Mouse (Mus musculus): ENCODE results near the gene Ephb2. TPM values are rescaled to one million over a fixed set of nuclear protein-coding genes. Genes with fewer than 3 reads are reported as not detected.

The Ephb2 gene
- not detected for total RNA-seq (2023)

GRCm38 (mm10) chr4:136835621-136836386 lies at the start of gene Ephb2:
Ephb2 (minus strand) TSS chr4:136835988.

GRCm38 (mm10) chr4:136622388-136622787 lies 213.4 kb downstream of the Ephb2 start, which contains the start of gene Lactbl1:
Lactbl1 (plus strand) TSS chr4:136622621.

GRCm38 (mm10) chr4:136610387-136610856 lies 225.4 kb downstream of the Ephb2 start, which contains the start of gene Tex46:
Tex46 (plus strand) TSS chr4:136610437.

GRCm38 (mm10) chr4:136602568-136602967 lies 233.2 kb downstream of the Ephb2 start, which contains the start of gene Kdm1a:
Kdm1a (minus strand) TSS chr4:136602723.

Other genes starting within 250 kb of the Ephb2 start
- gene Kdm1a, start 233.3 kb downstream of the Ephb2 start, total RNA-seq (2023), result 62.0 TPM
- gene Tex46, start 225.6 kb downstream of the Ephb2 start, total RNA-seq (2023), result not detected
- gene Lactbl1, start 213.4 kb downstream of the Ephb2 start, total RNA-seq (2023), result 0.18 TPM
- 13.9 TPM for gene C1qb, start 50.2 kb upstream of the Ephb2 start, total RNA-seq (2023)
- 10.8 TPM for gene C1qc, start 57.1 kb upstream of the Ephb2 start, total RNA-seq (2023)
- 12.3 TPM for gene C1qa, start 62.8 kb upstream of the Ephb2 start, total RNA-seq (2023)
- gene Epha8, start 120.8 kb upstream of the Ephb2 start, total RNA-seq (2023), result not detected
- 30.3 TPM for gene Zbtb40, start 212.8 kb upstream of the Ephb2 start, total RNA-seq (2023)

Measured in CD4-positive naive resting alpha-beta T cell, adult 57 days (primary cell).